Mouse (Mus musculus) myocyte (in vitro differentiated cells): Measurements from ENCODE around the gene Drc1.

ENCODE experiments used
- CEBPB ChIP-seq: IDR thresholded peaks from 2 replicates; pipeline ENCODE4 v1.6.1; 2011; ENCODE audit warnings: mild to moderate bottlenecking, moderate library complexity; ENCODE audit not compliant: poor library complexity, insufficient read depth, severe bottlenecking
- E2F4 ChIP-seq: IDR thresholded peaks from one replicate; pipeline ENCODE4 v1.6.1; 2011; ENCODE audit warnings: mild to moderate bottlenecking, control low read depth, moderate library complexity; ENCODE audit not compliant: insufficient read depth
- MAX ChIP-seq: IDR thresholded peaks from one replicate; pipeline ENCODE4 v1.6.1; 2011; ENCODE audit warnings: low read depth, mild to moderate bottlenecking, control low read depth
- MYOG ChIP-seq, 3 experiments: IDR thresholded peaks; one replicate each; pipeline ENCODE4 v1.6.1; 2011; ENCODE audit warnings: control low read depth in 2 of 3, low read depth in 2 of 3, mild to moderate bottlenecking in 2 of 3; ENCODE audit not compliant: insufficient read length in 2 of 3, control insufficient read depth in 1 of 3, insufficient read depth in 1 of 3
- POLR2A ChIP-seq: IDR thresholded peaks from one replicate; pipeline ENCODE4 v1.6.1; 2011; ENCODE audit warnings: low read depth, mild to moderate bottlenecking, control low read depth, moderate library complexity; ENCODE audit not compliant: insufficient read length
- POLR2AphosphoS2 ChIP-seq: IDR thresholded peaks from one replicate; pipeline ENCODE4 v1.6.1; 2011; ENCODE audit warnings: low read depth, control low read depth; ENCODE audit not compliant: insufficient read length
- REST ChIP-seq: IDR thresholded peaks from one replicate; pipeline ENCODE4 v1.6.1; 2011; ENCODE audit warnings: mild to moderate bottlenecking, control low read depth, moderate library complexity; ENCODE audit not compliant: insufficient read depth, insufficient read length
- SRF ChIP-seq: IDR thresholded peaks from one replicate; pipeline ENCODE4 v1.6.1; 2011; ENCODE audit warnings: low read depth; ENCODE audit not compliant: control insufficient read depth, insufficient read length
- TCF3 ChIP-seq: IDR thresholded peaks from one replicate; pipeline ENCODE4 v1.6.1; 2011; ENCODE audit warnings: low read depth, control low read depth; ENCODE audit not compliant: insufficient read length
- USF1 ChIP-seq: IDR thresholded peaks from one replicate; pipeline ENCODE4 v1.6.1; 2011; ENCODE audit warnings: low read depth, mild to moderate bottlenecking, control low read depth, moderate library complexity

DNA sequence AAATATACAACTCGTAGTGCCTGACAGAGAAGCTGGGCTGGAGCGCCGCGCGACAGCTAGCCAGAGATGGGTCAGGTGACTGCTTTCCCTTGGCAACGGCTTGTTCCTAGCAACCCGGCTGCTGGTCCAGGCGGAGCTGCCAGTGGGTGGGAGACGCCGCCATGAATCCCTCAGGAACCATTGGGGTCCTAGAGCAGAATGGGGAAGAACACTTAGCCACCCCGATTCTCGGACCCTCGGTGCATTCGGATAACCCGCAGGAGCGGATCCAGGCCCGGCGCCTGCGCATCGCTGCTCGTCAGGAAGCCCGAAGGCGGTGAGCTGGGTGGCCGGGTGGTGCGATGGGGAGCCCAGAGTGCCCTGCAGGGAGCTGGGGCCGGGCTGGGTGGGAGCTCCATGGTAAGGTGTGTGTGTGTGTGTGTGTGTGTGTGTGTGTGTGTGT is at the start of gene Drc1:
- TF ChIP-seq POLR2A (no peak), USF1 (no peak), MAX (no peak), TCF3 (no peak), MYOG (IDR thresholded peaks at IDR 0.05; ENCODE audit: control insufficient read depth in 1 of 3, insufficient read depth in 1 of 3, insufficient read length in 2 of 3, low read depth in 2 of 3) (no peak), CEBPB (no peak), SRF (no peak), POLR2AphosphoS2 (no peak), E2F4 (no peak), REST (no peak)
